Mouse (Mus musculus) embryonic fibroblast, embryonic 13.5 days (primary cell): ENCODE data around the gene Fkbp15.

Source experiments
- CTCF ChIP-seq: IDR thresholded peaks from 2 replicates; pipeline ENCODE4 v1.5.1; 2011; ENCODE audit warnings: mild to moderate bottlenecking, control low read depth, low read length, moderate library complexity, borderline replicate concordance; ENCODE audit not compliant: insufficient read depth
- POLR2A ChIP-seq: IDR thresholded peaks from 2 replicates; pipeline ENCODE4 v1.6.1; 2011; ENCODE audit warnings: low read depth, mild to moderate bottlenecking, control low read depth, low read length, moderate library complexity

DNA sequence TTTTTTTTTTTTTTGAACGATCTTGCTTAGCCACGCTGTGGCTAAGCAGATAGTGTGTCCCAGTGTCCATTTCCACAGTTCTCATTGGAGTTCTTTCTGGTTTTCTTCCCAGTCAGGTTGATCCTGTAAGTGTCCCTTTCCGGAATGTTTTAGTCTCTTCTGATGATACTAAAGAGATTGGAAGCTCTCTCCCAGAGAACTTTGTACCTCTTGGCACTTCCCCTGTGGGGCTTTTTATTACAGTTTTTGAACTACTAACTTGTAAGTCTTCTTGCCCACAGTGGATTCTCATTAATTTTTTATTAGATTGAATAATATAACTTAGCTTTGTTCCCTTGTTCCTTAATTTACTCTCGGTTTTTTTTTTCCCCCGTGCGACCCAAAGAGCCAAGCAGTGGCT lies 1.2 kb upstream of the Fkbp15 start:
- no peak for TF ChIP-seq CTCF
- TF ChIP-seq POLR2A = no peak
